Mouse (Mus musculus): ENCODE data around the gene Mov10l1.

Mov10l1 gene

DNA sequence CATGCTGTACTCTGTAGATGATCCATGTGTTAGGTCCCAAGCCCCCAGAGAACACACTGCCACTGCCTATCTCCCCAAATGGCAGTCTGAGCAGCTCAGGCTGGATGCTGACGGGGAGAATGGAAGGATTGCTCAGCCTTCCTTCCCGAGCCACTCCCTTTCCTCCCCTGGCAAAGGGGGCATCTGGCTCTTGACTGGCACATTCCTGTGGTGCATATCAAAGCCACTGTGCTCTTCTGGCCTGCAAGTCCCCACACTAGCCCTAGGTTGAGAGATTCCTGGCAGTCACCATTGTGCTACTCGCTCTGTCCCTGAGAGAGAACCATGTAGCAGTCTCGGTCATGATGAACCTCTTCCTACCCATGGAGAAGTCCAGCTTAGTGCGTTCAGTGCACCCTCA lies 25.1 kb downstream of the Mov10l1 start:
- in situ Hi-C loops (cut with MboI, MseI) = loop anchor here (10.0 kb wide), 1 partner anchor 863 kb away; no protein-coding TSS in a partner anchor

GRCm38 (mm10) chr15:89016722-89017121 lies 34.0 kb downstream of the Mov10l1 start:
- in situ Hi-C loops (cut with MboI, MseI) = no loop called here

DNA sequence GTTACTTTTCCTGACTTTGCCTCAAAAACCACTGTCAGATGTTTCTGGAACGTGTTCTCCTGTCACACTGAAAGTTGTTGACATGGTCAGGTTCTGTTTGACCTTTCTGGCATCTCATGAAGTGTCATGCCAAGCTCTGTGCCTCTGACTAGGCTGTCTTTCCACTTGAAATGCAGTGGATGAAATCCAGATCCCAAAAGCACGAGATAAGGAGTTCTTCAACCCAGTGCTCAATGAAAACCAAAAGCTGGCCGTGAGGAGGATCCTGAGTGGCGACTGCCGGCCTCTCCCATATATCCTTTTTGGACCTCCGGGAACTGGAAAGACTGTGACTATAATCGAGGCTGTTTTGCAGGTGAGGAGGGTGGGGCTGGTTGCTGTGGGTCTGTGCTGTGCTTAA lies 37.4 kb downstream of the Mov10l1 start:
- in situ Hi-C loops (cut with MboI, MseI) = no loop called here

- in situ Hi-C loops (cut with MboI, MseI) = no loop called here
These were observed 37.8 kb downstream of the Mov10l1 start for GRCm38 (mm10) chr15:89020492-89020891.

DNA sequence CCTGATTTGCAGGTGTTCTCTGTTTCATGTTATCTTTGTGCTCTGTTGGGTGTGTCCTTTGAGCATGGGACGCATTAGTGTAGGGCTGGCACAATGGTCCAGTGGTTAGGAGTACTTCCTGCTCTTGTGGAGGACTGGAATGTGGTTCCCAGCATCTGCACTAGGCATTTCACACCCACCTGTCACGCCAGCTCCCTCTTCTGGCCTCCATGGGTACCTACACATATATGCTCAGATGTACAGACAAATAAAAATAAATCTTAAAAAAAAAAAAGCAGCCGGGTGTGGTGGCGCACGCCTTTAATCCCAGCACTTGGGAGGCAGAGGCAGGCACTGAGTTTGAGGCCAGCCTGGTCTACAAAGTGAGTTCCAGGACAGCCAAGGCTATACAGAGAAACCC lies 61.7 kb downstream of the Mov10l1 start:
- in situ Hi-C loops (cut with MboI, MseI) = no loop called here

- in situ Hi-C loops (cut with MboI, MseI) = no loop called here
These were observed 63.6 kb downstream of the Mov10l1 start for GRCm38 (mm10) chr15:89046356-89046755.

DNA sequence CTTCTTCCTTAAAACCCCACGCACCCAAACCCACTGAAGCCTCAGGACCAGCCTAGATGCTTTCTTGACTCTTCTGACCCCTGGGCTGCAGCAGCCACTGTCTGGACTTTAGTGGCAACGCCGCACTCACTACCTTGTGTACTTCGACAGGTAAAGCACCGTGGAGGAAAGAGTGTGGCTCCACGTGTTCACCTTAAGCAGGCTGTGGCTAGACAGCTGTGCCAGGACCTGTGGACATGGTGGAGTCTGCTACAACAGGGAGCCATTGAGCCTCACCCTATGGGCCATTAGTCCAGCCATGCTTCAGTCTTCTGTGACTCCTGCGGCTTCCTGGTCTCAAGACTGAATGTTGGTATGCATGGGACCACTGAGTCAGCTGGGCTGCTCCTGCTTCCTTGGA lies 72.0 kb downstream of the Mov10l1 start:
- in situ Hi-C loops (cut with MboI, MseI) = no loop called here

DNA sequence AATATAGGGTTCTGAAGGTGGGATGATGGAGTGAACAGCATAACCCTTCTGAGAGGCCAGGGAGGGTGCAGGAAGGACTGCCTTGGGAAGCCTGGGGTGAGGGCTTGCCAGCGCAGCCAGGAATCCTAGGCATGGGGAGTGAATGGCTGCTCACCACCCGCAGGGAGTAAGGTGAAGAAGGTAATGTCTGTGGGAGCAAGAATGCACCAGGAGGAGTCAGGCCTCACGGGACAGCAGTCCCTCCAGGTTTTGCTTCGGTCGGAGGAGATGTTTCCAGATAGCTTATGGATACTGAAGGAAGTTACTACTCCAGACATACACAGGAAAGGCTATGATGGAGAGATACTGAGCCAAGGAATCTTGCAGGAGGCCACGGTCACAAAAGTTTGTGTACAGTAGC lies 76.0 kb downstream of the Mov10l1 start:
- in situ Hi-C loops (cut with MboI, MseI) = no loop called here

GRCm38 (mm10) chr15:89059161-89059931 lies 76.6 kb downstream of the Mov10l1 start, which contains the start of gene Panx2:
TSS of gene Panx2 (plus strand) at chr15:89059734.
- in situ Hi-C loops (cut with MboI, MseI) = no loop called here

- in situ Hi-C loops (cut with MboI, MseI) = no loop called here
These were observed 77.4 kb downstream of the Mov10l1 start for GRCm38 (mm10) chr15:89060032-89060681.

GRCm38 (mm10) chr15:89060811-89061460 lies 78.2 kb downstream of the Mov10l1 start:
- in situ Hi-C loops (cut with MboI, MseI) = no loop called here

DNA sequence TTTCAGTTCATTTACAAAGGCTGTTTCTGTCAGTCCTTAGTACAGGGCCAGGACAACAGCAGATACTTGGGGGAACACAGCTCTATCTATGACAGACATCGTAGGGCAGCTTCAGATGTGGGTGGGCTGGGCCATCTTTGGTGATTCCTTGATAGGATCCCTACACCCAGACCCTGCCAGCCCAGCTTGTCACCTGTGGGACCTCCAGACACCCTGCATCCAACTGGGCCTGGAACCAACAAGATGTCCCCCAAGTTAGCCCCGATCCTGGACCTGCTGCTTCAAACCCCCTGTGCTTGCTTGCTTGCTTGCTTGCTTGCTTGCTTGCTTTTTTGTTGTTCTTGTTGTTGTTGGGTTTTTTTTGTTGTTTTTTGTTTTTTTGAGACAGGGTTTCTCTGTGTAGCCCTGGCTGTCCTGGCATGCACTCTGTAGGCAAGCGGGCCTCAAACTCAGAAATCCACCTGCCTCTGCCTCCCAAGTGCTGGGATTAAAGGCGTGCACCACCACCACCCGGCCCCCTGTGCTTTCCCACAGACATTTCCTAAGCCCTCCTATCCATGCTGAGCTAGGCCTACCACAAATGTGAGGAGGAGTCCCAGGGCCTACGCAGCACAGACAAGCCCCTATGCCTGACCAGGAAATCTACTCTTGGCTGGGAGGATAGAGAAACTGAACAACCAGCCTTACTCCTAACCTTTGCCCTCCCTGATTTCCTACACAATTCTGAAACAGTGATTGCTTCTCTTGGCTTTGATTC lies 79.2 kb downstream of the Mov10l1 start:
- in situ Hi-C loops (cut with MboI, MseI) = no loop called here

- in situ Hi-C loops (cut with MboI, MseI) = no loop called here
These were observed 79.8 kb downstream of the Mov10l1 start for GRCm38 (mm10) chr15:89062518-89062910.

- in situ Hi-C loops (cut with MboI, MseI) = no loop called here
These were observed 80.3 kb downstream of the Mov10l1 start for GRCm38 (mm10) chr15:89063001-89063400.

DNA sequence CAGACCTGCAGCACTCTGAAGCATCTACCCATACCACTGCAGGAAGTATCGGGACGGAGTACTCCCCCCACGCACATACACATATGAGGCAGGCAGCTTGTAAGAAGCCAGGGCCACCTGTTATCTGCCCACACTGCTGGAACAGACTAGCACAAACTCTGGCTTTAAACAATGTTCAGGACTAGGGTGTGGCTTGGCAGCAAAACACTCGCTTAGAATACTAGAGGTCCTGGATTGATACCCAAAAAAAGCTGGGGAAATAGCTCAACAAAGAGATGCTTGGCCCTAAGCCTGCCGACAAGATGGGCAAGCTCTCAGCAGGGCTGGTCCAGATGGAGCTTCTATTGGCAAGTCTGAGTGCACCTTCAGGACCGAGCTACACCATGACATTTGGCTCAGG lies 80.8 kb downstream of the Mov10l1 start:
- in situ Hi-C loops (cut with MboI, MseI) = no loop called here

DNA sequence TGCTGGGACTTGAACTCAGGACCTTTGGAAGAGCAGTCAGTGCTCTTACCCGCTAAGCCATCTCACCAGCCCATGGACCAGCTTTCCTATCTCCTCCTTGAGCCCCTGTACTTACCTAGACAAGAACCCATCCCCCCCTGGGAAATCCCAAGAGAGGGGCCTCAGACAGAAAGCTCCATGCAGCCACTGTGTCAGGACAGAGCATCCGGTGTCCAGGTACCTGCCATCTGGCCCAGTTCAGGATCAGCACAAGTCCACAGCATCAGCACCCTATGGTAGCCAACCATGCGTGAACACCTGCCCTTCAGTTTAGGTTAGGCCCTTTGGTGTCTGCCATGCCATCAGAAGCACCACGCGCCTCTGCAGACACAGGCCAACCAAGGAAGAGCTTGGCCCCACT lies 82.2 kb downstream of the Mov10l1 start:
- in situ Hi-C loops (cut with MboI, MseI) = no loop called here

DNA sequence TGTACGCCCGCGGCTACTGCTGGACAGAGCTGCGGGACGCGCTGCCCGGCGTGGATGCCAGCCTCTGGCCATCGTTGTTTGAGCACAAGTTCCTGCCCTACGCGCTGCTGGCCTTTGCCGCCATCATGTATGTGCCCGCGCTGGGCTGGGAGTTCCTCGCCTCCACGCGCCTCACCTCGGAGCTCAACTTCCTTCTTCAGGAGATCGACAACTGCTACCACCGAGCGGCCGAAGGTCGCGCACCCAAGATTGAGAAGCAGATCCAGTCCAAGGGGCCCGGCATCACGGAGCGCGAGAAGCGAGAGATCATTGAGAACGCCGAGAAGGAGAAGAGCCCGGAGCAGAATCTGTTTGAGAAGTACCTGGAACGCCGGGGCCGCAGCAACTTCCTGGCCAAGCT lies 84.9 kb downstream of the Mov10l1 start:
- in situ Hi-C loops (cut with MboI, MseI) = no loop called here

DNA sequence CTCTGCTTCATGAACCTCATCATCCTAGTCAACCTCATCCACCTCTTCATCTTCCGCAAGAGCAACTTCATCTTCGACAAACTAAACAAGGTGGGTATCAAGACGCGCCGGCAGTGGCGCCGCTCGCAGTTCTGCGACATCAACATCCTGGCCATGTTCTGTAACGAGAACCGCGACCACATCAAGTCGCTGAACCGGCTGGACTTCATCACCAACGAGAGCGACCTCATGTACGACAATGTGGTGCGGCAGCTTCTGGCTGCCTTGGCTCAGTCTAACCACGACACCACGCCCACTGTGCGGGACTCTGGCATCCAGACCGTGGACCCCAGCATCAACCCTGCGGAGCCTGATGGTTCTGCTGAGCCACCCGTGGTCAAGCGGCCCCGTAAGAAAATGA lies 85.5 kb downstream of the Mov10l1 start:
- in situ Hi-C loops (cut with MboI, MseI) = no loop called here

- in situ Hi-C loops (cut with MboI, MseI) = no loop called here
These were observed 86.7 kb downstream of the Mov10l1 start for GRCm38 (mm10) chr15:89069336-89069840.

- in situ Hi-C loops (cut with MboI, MseI) = no loop called here
These were observed 87.9 kb downstream of the Mov10l1 start for GRCm38 (mm10) chr15:89070606-89071005.

GRCm38 (mm10) chr15:89073993-89074603 lies 91.4 kb downstream of the Mov10l1 start:
- in situ Hi-C loops (cut with MboI, MseI) = no loop called here

Measured in regulatory T cell (primary cell).